Mouse (Mus musculus): ENCODE results near the gene Gm9936. TPM values are rescaled to one million over a fixed set of nuclear protein-coding genes. Genes with fewer than 3 reads are reported as not detected.
"Not testable (repeated sequence)": the region's sequence is repeated elsewhere in the genome, so short reads cannot be mapped to it uniquely, and the experiment has no call there.

Gene Gm9936
- polyA plus RNA-seq, 1 experiment, result 0.21 TPM

DNA sequence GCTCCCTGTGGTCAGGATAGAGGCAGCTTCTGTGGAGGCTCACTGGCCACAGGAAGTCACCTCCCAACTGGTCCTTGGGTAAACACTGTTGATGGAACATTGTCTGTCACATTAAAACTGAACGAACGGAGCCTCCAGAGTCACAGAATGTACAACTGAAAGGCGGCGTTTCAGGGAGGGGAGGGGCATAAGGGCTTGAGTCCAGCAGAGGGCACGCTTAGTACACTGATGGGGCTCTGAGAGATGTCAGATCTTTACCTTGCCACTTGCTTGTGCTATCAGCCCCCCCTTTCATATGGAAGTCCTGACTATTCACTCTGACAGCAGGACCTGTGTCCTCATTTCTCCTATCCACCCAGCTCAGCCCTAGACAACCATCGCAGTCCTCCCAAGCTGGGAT, 17.4 kb upstream of the Gm9936 start:
- H3K36me3 ChIP-seq (ENCODE audit: control insufficient read depth, insufficient read depth, low read length, poor library complexity, severe bottlenecking), result no peaks in the 10 kb centered on the region
- H3K4me3 ChIP-seq (ENCODE audit: low read depth, low read length), result no peak overlapping the region
- no peak overlapping the region for H3K9ac ChIP-seq (ENCODE audit: low read depth, poor library complexity, severe bottlenecking)
- TF ChIP-seq POLR2A (IDR thresholded peaks at IDR 0.05; ENCODE audit: insufficient read depth, low read length), result no peak
- TF ChIP-seq CTCF (IDR thresholded peaks at IDR 0.05; ENCODE audit: low read depth, low read length), result peak; percentile 28
- no peaks in the 10 kb centered on the region for H3K27me3 ChIP-seq (ENCODE audit: control insufficient read depth, insufficient read depth, low read length, poor library complexity, severe bottlenecking)
- H3K9me3 ChIP-seq (replicated peaks; ENCODE audit: control insufficient read depth, insufficient read depth, low read length, poor library complexity, severe bottlenecking), result no peaks in the 10 kb centered on the region
- no peak overlapping the region for H3K27ac ChIP-seq (ENCODE audit: insufficient read depth, low read length)
- peaks cover 6% of the 10 kb centered on the region for H3K4me1 ChIP-seq (ENCODE audit: control insufficient read depth, insufficient read depth, low read length)

DNA sequence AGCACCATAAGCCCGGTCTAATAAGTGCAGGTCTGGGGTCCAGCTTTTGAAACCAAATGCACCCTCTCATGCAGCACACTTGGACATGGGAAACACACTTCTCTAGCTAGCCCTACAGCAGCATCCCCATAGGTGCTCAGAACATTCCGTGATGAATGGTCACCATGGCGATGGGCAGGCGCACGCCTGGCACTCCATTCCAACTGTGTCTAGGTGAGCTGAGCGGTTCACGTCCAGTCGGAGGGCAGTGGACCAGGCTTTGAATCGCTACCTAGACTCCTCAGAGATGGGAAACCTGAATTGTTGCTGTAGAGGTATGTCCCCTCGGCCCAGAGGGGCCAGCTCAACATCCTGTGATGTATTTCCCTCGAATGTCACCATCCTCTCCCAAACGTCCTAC, 6.8 kb upstream of the Gm9936 start:
- H3K27me3 ChIP-seq (ENCODE audit: control insufficient read depth, insufficient read depth, low read length, poor library complexity, severe bottlenecking), result no peaks in the 10 kb centered on the region
- no peak overlapping the region for H3K4me3 ChIP-seq (ENCODE audit: low read depth, low read length)
- H3K27ac ChIP-seq (ENCODE audit: insufficient read depth, low read length), result no peak overlapping the region
- H3K9ac ChIP-seq (ENCODE audit: low read depth, poor library complexity, severe bottlenecking), result no peak overlapping the region
- TF ChIP-seq CTCF (IDR thresholded peaks at IDR 0.05; ENCODE audit: low read depth, low read length) (no peak), POLR2A (IDR thresholded peaks at IDR 0.05; ENCODE audit: insufficient read depth, low read length) (no peak), EP300 (IDR thresholded peaks at IDR 0.05; ENCODE audit: insufficient read depth, low read depth, low read length) (no peak)
- H3K9me3 ChIP-seq (replicated peaks; ENCODE audit: control insufficient read depth, insufficient read depth, low read length, poor library complexity, severe bottlenecking), result no peaks in the 10 kb centered on the region; the same call in 1 of the 2 replicates
- H3K4me1 ChIP-seq (ENCODE audit: control insufficient read depth, insufficient read depth, low read length), result no peaks in the 10 kb centered on the region
- no peaks in the 10 kb centered on the region for H3K36me3 ChIP-seq (ENCODE audit: control insufficient read depth, insufficient read depth, low read length, poor library complexity, severe bottlenecking)

DNA sequence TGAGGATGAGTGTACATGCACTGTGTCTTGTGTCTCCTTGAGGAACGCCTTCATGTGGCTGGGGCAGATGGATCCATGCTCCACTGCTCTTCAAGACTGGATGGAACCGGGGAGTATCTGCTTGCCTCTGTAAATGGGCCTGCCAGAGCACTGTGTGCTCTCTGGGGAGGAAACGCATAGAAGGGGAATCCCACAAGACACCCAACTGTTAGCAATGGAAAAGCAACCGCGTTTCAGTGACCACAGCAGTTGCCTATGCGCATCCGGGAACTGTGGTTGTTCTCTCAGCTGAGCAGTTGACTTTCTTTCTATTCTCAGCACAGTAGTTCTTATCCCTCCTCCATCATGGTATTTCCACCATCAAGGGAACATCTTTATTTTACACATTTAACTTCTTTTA, 6.3 kb upstream of the Gm9936 start:
- TF ChIP-seq EP300 (IDR thresholded peaks at IDR 0.05; ENCODE audit: insufficient read depth, low read depth, low read length), result no peak
- TF ChIP-seq CTCF (IDR thresholded peaks at IDR 0.05; ENCODE audit: low read depth, low read length), result no peak
- no peak for TF ChIP-seq POLR2A (IDR thresholded peaks at IDR 0.05; ENCODE audit: insufficient read depth, low read length)
- Histone ChIP-seq H3K9ac (ENCODE audit: low read depth, poor library complexity, severe bottlenecking) (no peak overlapping the region), H3K4me1 (ENCODE audit: control insufficient read depth, insufficient read depth, low read length) (no peaks in the 10 kb centered on the region), H3K4me3 (ENCODE audit: low read depth, low read length) (no peak overlapping the region), H3K36me3 (ENCODE audit: control insufficient read depth, insufficient read depth, low read length, poor library complexity, severe bottlenecking) (no peaks in the 10 kb centered on the region), H3K27ac (ENCODE audit: insufficient read depth, low read length) (no peak overlapping the region), H3K27me3 (ENCODE audit: control insufficient read depth, insufficient read depth, low read length, poor library complexity, severe bottlenecking) (no peaks in the 10 kb centered on the region), H3K9me3 (replicated peaks; ENCODE audit: control insufficient read depth, insufficient read depth, low read length, poor library complexity, severe bottlenecking) (no peaks in the 10 kb centered on the region; the same call in 1 of the 2 replicates)

DNA sequence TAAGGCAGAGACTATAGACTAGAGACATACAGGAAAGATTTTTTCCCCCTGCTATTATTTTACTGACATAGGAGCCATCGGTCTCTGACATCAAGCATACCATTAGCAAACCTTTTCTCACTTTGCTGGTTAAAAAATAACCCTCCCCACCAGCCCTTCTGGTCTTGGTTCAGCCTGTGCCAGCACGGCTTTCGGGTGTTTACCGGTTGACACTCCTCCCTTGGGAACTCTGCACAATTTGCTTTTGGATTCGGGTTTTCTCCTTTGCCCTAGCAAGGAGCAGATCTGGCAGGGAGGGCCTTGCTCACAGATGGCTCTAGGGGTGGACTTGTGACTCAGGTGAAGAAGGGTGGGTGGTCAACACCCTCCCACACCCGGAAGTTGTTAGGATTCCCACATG, 3.2 kb upstream of the Gm9936 start:
- Histone ChIP-seq H3K4me3 (ENCODE audit: low read depth, low read length) (no peak overlapping the region), H3K36me3 (ENCODE audit: control insufficient read depth, insufficient read depth, low read length, poor library complexity, severe bottlenecking) (no peaks in the 10 kb centered on the region), H3K27me3 (ENCODE audit: control insufficient read depth, insufficient read depth, low read length, poor library complexity, severe bottlenecking) (no peaks in the 10 kb centered on the region), H3K9me3 (replicated peaks; ENCODE audit: control insufficient read depth, insufficient read depth, low read length, poor library complexity, severe bottlenecking) (no peaks in the 10 kb centered on the region), H3K9ac (ENCODE audit: low read depth, poor library complexity, severe bottlenecking) (no peak overlapping the region), H3K27ac (ENCODE audit: insufficient read depth, low read length) (no peak overlapping the region), H3K4me1 (ENCODE audit: control insufficient read depth, insufficient read depth, low read length) (no peaks in the 10 kb centered on the region)
- TF ChIP-seq EP300 (IDR thresholded peaks at IDR 0.05; ENCODE audit: insufficient read depth, low read depth, low read length), result no peak
- no peak for TF ChIP-seq CTCF (IDR thresholded peaks at IDR 0.05; ENCODE audit: low read depth, low read length)
- TF ChIP-seq POLR2A (IDR thresholded peaks at IDR 0.05; ENCODE audit: insufficient read depth, low read length), result no peak

DNA sequence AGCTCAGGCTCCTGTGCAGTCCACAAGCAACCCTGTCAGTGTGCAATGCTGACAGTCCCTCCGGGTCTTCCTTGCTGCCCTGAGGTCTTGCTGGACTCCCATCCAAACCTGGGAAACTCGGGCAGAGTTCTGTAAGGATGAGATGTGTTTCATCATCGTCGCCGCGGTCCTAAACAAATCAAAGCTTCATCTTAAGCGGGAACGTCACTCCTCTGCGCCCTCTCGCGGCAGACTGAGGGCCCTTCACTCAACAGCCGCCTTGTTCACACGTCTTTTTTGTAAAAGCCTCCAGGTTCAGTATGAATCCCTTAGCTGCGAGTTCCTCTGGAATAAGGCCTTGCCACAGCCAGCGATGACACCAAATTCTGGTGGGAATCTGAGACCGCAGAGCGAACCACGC, 771 bp upstream of the Gm9936 start:
- TF ChIP-seq CTCF (IDR thresholded peaks at IDR 0.05; ENCODE audit: low read depth, low read length), result peak; percentile 86
- TF ChIP-seq POLR2A (IDR thresholded peaks at IDR 0.05; ENCODE audit: insufficient read depth, low read length), result no peak
- Histone ChIP-seq H3K9me3 (replicated peaks; ENCODE audit: control insufficient read depth, insufficient read depth, low read length, poor library complexity, severe bottlenecking) (no peaks in the 10 kb centered on the region), H3K9ac (ENCODE audit: low read depth, poor library complexity, severe bottlenecking) (no peak overlapping the region), H3K27me3 (ENCODE audit: control insufficient read depth, insufficient read depth, low read length, poor library complexity, severe bottlenecking) (no peaks in the 10 kb centered on the region), H3K36me3 (ENCODE audit: control insufficient read depth, insufficient read depth, low read length, poor library complexity, severe bottlenecking) (no peaks in the 10 kb centered on the region), H3K4me1 (ENCODE audit: control insufficient read depth, insufficient read depth, low read length) (no peaks in the 10 kb centered on the region), H3K27ac (ENCODE audit: insufficient read depth, low read length) (no peak overlapping the region), H3K4me3 (ENCODE audit: low read depth, low read length) (peak overlapping the region; percentile 50)

DNA sequence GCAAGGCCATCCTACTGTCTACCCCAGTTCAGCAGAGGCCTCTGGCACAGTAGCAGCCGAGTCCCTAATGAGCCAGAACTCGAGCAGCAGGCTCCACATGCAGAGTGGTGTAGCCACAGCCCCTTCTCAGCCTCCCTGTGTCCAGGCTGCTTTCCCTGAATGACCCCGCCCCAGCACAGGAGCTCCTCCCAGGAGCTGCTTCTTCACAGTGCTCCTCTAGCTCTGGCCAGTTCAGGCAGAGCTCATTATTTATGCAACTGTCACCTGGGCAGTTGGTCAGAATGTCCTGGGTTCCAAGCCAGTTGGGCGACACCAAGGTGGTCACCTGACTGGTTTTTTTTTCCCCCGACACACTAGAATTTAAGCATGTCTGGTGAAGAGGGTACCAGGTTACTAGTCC, 5.1 kb downstream of the Gm9936 start, which contains the start of gene 4930519G04Rik:
TSS of gene 4930519G04Rik (plus strand) at position 301 of the 400 bp plus-strand sequence.
- not testable (repeated sequence) for H3K9ac ChIP-seq (ENCODE audit: low read depth, poor library complexity, severe bottlenecking); H3K4me3 ChIP-seq (ENCODE audit: low read depth, low read length); H3K27ac ChIP-seq (ENCODE audit: insufficient read depth, low read length); H3K9me3 ChIP-seq (replicated peaks; ENCODE audit: control insufficient read depth, insufficient read depth, low read length, poor library complexity, severe bottlenecking); H3K4me1 ChIP-seq (ENCODE audit: control insufficient read depth, insufficient read depth, low read length); H3K27me3 ChIP-seq (ENCODE audit: control insufficient read depth, insufficient read depth, low read length, poor library complexity, severe bottlenecking); H3K36me3 ChIP-seq (ENCODE audit: control insufficient read depth, insufficient read depth, low read length, poor library complexity, severe bottlenecking)

All from ES-Bruce4 (cell line).